In the genomic region with DNA sequence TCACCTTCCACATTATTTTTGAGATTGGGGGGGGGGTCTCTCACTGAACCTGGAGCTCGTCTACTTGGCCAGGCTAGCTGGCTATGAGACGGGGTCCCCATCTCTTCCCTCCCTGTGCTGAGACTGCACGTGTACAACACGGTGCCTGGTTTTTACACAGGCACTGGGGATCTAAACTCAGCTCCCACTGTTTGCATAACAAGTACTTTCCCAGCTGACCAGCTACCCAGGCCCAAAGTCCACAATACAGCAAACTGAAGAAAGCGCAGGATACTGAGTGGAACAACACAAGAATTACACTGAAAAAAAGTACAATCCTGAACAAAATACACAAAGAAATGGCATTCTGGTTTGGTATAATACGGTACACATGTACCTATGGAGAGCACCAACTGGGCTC, we compare ENCODE assay signal across 26 mouse cellular contexts. TPM values are rescaled to one million over a fixed set of nuclear protein-coding genes. Genes with fewer than 3 reads are reported as not detected.
A peak's percentile ranks its signal among the peaks of the same experiment; 100 is the strongest.
DNase-seq lines count a peak whose midpoint lies in the region; ATAC-seq and TF ChIP-seq lines count a peak whose summit lies in the region.
"Had no signal": no experiment of that assay in that cellular context is flagged by ENCODE, and none has a peak within 500 bp of the region (broad histone marks: within the 10 kb centered on the region; RNA-seq: fewer than 3 reads in every experiment).

No protein-coding gene starts in this region.

- no peak for ATAC-seq in kidney, embryonic 14.5 days (ENCODE audit: low FRiP score, low TSS enrichment)
- ATAC-seq in liver, embryonic 11.5 days (replicated peaks; ENCODE audit: low FRiP score) = no peak
- ATAC-seq in liver, embryonic 16.5 days (ENCODE audit: low read depth) = peak; percentile 70; the same call in 1 of the 2 replicates
- ATAC-seq: activated CD4-positive, CD25-positive, alpha-beta regulatory T cell, adult 4 months; forebrain, embryonic 14.5 days; Patski had no signal

- no peaks in the 10 kb centered on the region for H3K4me1 ChIP-seq in kidney, adult 2 months (ENCODE audit: control insufficient read depth, insufficient read depth, low read length)
- no peaks in the 10 kb centered on the region for H3K4me1 ChIP-seq in kidney, embryonic 14.5 days (ENCODE audit: control insufficient read depth, insufficient read depth, low read length)
- H3K4me1 ChIP-seq in liver, adult 2 months (ENCODE audit: control insufficient read depth, insufficient read depth, low read length) = no peaks in the 10 kb centered on the region
- no peaks in the 10 kb centered on the region for H3K4me1 ChIP-seq in liver, embryonic 11.5 days (replicated peaks; ENCODE audit: control insufficient read depth, insufficient read depth, low read length)
- no peaks in the 10 kb centered on the region for H3K4me1 ChIP-seq in liver, embryonic 16.5 days (ENCODE audit: control insufficient read depth, low read depth, low read length)
- H3K4me1 ChIP-seq: embryonic facial prominence, embryonic 10.5 days; hindbrain, embryonic 10.5 days had no signal

- no peak for TF ChIP-seq POLR2A in kidney, adult 2 months (IDR thresholded peaks at IDR 0.05; ENCODE audit: low read depth, low read length)
- TF ChIP-seq POLR2A in liver, adult 2 months (IDR thresholded peaks at IDR 0.05; ENCODE audit: extremely low read depth, insufficient read depth, low read length) = no peak

- TF ChIP-seq CTCF in kidney, adult 2 months (conservative IDR thresholded peaks at IDR 0.05; ENCODE audit: insufficient read depth, insufficient read length, low read depth, low read length) = no peak
- TF ChIP-seq CTCF in liver, adult 2 months (IDR thresholded peaks at IDR 0.05; ENCODE audit: low read depth, low read length) = no peak

- peak; percentile 82 for DNase-seq in kidney, adult 2 months
- peak; percentile 74 for DNase-seq in liver, adult 2 months (ENCODE audit: extremely low read depth, low read depth, low spot score)
- no peak for DNase-seq in liver, embryonic 11.5 days (ENCODE audit: low spot score)
- DNase-seq in embryo, embryonic 10 days (ENCODE audit: low spot score) = no peak
- no peak for DNase-seq in spleen, postnatal 14 days (ENCODE audit: low spot score in 2 of 2)
- DNase-seq: adrenal gland, postnatal 14 days; cerebellum, adult 11-12 months; cerebellum, adult 9-10 months; cerebellum, postnatal 36 days; gastrocnemius, adult 2 months; gastrocnemius, postnatal 25 days had no signal

- H3K36me3 ChIP-seq in kidney, adult 2 months (ENCODE audit: control insufficient read depth, insufficient read depth, low read length) = peaks cover 5% of the 10 kb centered on the region
- peaks cover 23% of the 10 kb centered on the region for H3K36me3 ChIP-seq in kidney, embryonic 14.5 days (ENCODE audit: control insufficient read depth, insufficient read depth, low read length)
- peaks cover 3% of the 10 kb centered on the region for H3K36me3 ChIP-seq in liver, adult 2 months (ENCODE audit: control insufficient read depth, insufficient read depth, low read length)
- H3K36me3 ChIP-seq in liver, embryonic 11.5 days (ENCODE audit: control insufficient read depth, insufficient read depth, low read length) = no peaks in the 10 kb centered on the region
- no peaks in the 10 kb centered on the region for H3K36me3 ChIP-seq in liver, embryonic 16.5 days (ENCODE audit: control insufficient read depth, insufficient read depth)

- H3K9me3 ChIP-seq in kidney, embryonic 14.5 days (ENCODE audit: control insufficient read depth, low read length) = no peaks in the 10 kb centered on the region
- no peaks in the 10 kb centered on the region for H3K9me3 ChIP-seq in liver, embryonic 11.5 days (ENCODE audit: control insufficient read depth, low read length)
- no peaks in the 10 kb centered on the region for H3K9me3 ChIP-seq in liver, embryonic 16.5 days (replicated peaks; ENCODE audit: control insufficient read depth, low read length)
- H3K9me3 ChIP-seq: embryonic facial prominence, embryonic 10.5 days; heart, embryonic 12.5 days; hindbrain, embryonic 10.5 days had no signal

- peak overlapping the region; percentile 27; the same call in 1 of the 2 replicates for H3K27ac ChIP-seq in kidney, adult 2 months (ENCODE audit: insufficient read depth, low read depth, low read length)
- no peak overlapping the region for H3K27ac ChIP-seq in kidney, embryonic 14.5 days (ENCODE audit: low read depth, low read length)
- no peak overlapping the region for H3K27ac ChIP-seq in liver, adult 2 months (replicated peaks; ENCODE audit: insufficient read depth, low read depth, low read length)
- H3K27ac ChIP-seq in liver, embryonic 11.5 days (ENCODE audit: low read depth, low read length) = no peak overlapping the region
- H3K27ac ChIP-seq in liver, embryonic 16.5 days (ENCODE audit: low read length) = no peak overlapping the region
- H3K27ac ChIP-seq: embryonic facial prominence, embryonic 10.5 days; gastrocnemius, adult 2 months; hindbrain, embryonic 10.5 days had no signal

- 69% methylated on average over 6 of the region's 6 CpGs for WGBS in kidney, adult 2 months
- 94% methylated on average over 6 of the region's 6 CpGs for WGBS in kidney, embryonic 14.5 days
- 49% methylated on average over 6 of the region's 6 CpGs for WGBS in liver, adult 2 months
- 82% methylated on average over 6 of the region's 6 CpGs for WGBS in liver, embryonic 11.5 days
- 64% methylated on average over 6 of the region's 6 CpGs for WGBS in liver, embryonic 16.5 days (ENCODE audit: insufficient replicate concordance)

- no peaks in the 10 kb centered on the region for H3K27me3 ChIP-seq in kidney, adult 2 months (replicated peaks; ENCODE audit: control insufficient read depth, insufficient read depth, low read length)
- H3K27me3 ChIP-seq in kidney, embryonic 14.5 days (ENCODE audit: control insufficient read depth, insufficient read depth, low read length) = no peaks in the 10 kb centered on the region
- H3K27me3 ChIP-seq in liver, adult 2 months (ENCODE audit: control insufficient read depth, insufficient read depth, low read length) = no peaks in the 10 kb centered on the region
- no peaks in the 10 kb centered on the region for H3K27me3 ChIP-seq in liver, embryonic 11.5 days (replicated peaks; ENCODE audit: control insufficient read depth, insufficient read depth, low read length)
- no peaks in the 10 kb centered on the region for H3K27me3 ChIP-seq in liver, embryonic 16.5 days (ENCODE audit: control insufficient read depth, insufficient read depth, low read depth, low read length)
- H3K27me3 ChIP-seq: CH12.LX; heart, embryonic 12.5 days; Patski had no signal

- no peak overlapping the region for H3K4me3 ChIP-seq in kidney, adult 2 months (ENCODE audit: insufficient read depth, low read depth, low read length)
- H3K4me3 ChIP-seq in kidney, embryonic 14.5 days (ENCODE audit: low read length) = no peak overlapping the region
- no peak overlapping the region for H3K4me3 ChIP-seq in liver, adult 2 months (ENCODE audit: insufficient read depth, low read depth, low read length)
- no peak overlapping the region for H3K4me3 ChIP-seq in liver, embryonic 11.5 days (ENCODE audit: low read depth, low read length)
- no peak overlapping the region for H3K4me3 ChIP-seq in liver, embryonic 16.5 days (ENCODE audit: low read depth, low read length)
- H3K4me3 ChIP-seq: embryonic facial prominence, embryonic 10.5 days; gastrocnemius, adult 2 months; heart, embryonic 12.5 days; hindbrain, embryonic 10.5 days had no signal

- H3K4me2 ChIP-seq in kidney, embryonic 14.5 days (replicated peaks; ENCODE audit: low read depth, low read length) = no peak overlapping the region
- H3K4me2 ChIP-seq in liver, embryonic 11.5 days = no peak overlapping the region
- H3K4me2 ChIP-seq in liver, embryonic 16.5 days (ENCODE audit: low read depth, low read length) = 0 out of 2 replicates have a peak overlapping the region, but pooled peaks have one; percentile 9
- H3K4me2 ChIP-seq: heart, embryonic 12.5 days had no signal

- H3K9ac ChIP-seq in kidney, embryonic 14.5 days (ENCODE audit: low read depth, low read length) = no peak overlapping the region
- no peak overlapping the region for H3K9ac ChIP-seq in liver, adult 2 months (ENCODE audit: low read depth, low read length)
- H3K9ac ChIP-seq in liver, embryonic 11.5 days (ENCODE audit: low read depth, low read length) = no peak overlapping the region
- H3K9ac ChIP-seq in liver, embryonic 16.5 days (ENCODE audit: low read depth, low read length) = no peak overlapping the region
- H3K9ac ChIP-seq: heart, embryonic 12.5 days had no signal

- H3K79me2 ChIP-seq in liver, adult 2 months (ENCODE audit: control insufficient read depth, insufficient read depth, low read length) = no peaks in the 10 kb centered on the region

RNA-seq across cellular contexts. Expression of gene C2cd6, which starts 7.4 kb away (rescaled TPM):
- polyA plus RNA-seq in kidney, adult 2 months (2012; rRNA removed) = 0.06 TPM in 1 of 2 replicates, not detected in the other
- not detected in 2 replicates for polyA plus RNA-seq in kidney, embryonic 14.5 days (2014; fragmentation: Nextera tagmentation; extraction: Ambion mirVana)
- total RNA-seq in liver, adult 2 months (2014; rRNA removed) = under 0.01 TPM in 1 of 2 replicates, not detected in the other
- not detected in 2 replicates for polyA plus RNA-seq in liver, adult 2 months (2012; rRNA removed)
- not detected in 2 replicates for polyA plus RNA-seq in liver, embryonic 11.5 days (2014; fragmentation: Nextera tagmentation; extraction: Ambion mirVana)
- polyA plus RNA-seq in liver, embryonic 16.5 days (2015; fragmentation: Nextera tagmentation; extraction: Ambion mirVana) = not detected in 2 replicates
- total RNA-seq: adrenal gland, adult 18-20 months; adrenal gland, postnatal 14 days; CH12.LX; gastrocnemius, adult 2 months; gastrocnemius, postnatal 25 days; granulocyte monocyte progenitor cell, adult 5-6 weeks; heart, adult 8-10 months; heart, postnatal 25 days had no signal
- polyA plus RNA-seq: embryonic facial prominence, embryonic 10.5 days; embryonic facial prominence, embryonic 14.5 days; heart, embryonic 12.5 days; heart, embryonic 16.5 days; hindbrain, embryonic 10.5 days; Patski had no signal

RNA-seq across cellular contexts. Expression of gene Tmem237, which starts 18.1 kb away (rescaled TPM):
- 9.6 and 10.3 TPM in 2 replicates for polyA plus RNA-seq in kidney, adult 2 months (2012; rRNA removed)
- polyA plus RNA-seq in kidney, embryonic 14.5 days (2014; fragmentation: Nextera tagmentation; extraction: Ambion mirVana) = 49.9 and 53.8 TPM in 2 replicates
- 4.5 and 5.2 TPM in 2 replicates for total RNA-seq in liver, adult 2 months (2014; rRNA removed)
- polyA plus RNA-seq in liver, adult 2 months (2012; rRNA removed) = 1.1 and 1.8 TPM in 2 replicates
- polyA plus RNA-seq in liver, embryonic 11.5 days (2014; fragmentation: Nextera tagmentation; extraction: Ambion mirVana) = 20.5 and 24.1 TPM in 2 replicates
- 5.0 and 5.9 TPM in 2 replicates for polyA plus RNA-seq in liver, embryonic 16.5 days (2015; fragmentation: Nextera tagmentation; extraction: Ambion mirVana)

Comparison
In these comparisons a context has a peak if more than half of its experiments do, and no peak if none do; other contexts are left out.
1. DNase-seq: peak in kidney, adult 2 months (single experiment) and liver, adult 2 months (single experiment); none in liver, embryonic 11.5 days (single experiment), embryo, embryonic 10 days (single experiment) and spleen, postnatal 14 days (0 of 2).